Mouse (Mus musculus) neural tube, embryonic 15.5 days (tissue): ENCODE measurements around the gene Scn4a. TPM values are rescaled to one million over a fixed set of nuclear protein-coding genes. Genes with fewer than 3 reads are reported as not detected.

Experiments
- ATAC-seq: fragments of 200-750 bp; cut with Nextera tagmentation; 2 replicates; pipeline ENCODE4 v1.8.0; 2017; ENCODE audit warnings: mild to moderate bottlenecking, moderate TSS enrichment, moderate library complexity; ENCODE audit not compliant: low FRiP score
- H3K27ac ChIP-seq: fragments of 300-500 bp; sonication (generic); replicated peaks from 2 replicates; pipeline ENCODE4 v1.5.1; 2015; ENCODE audit warnings: mild to moderate bottlenecking, inconsistent platforms
- H3K27me3 ChIP-seq: fragments of 300-500 bp; sonication (generic); replicated peaks from 2 replicates; pipeline ENCODE4 v1.6.1; 2015; ENCODE audit warnings: inconsistent platforms
- H3K36me3 ChIP-seq: fragments of 300-500 bp; sonication (generic); 2 replicates; pipeline ENCODE4 v1.6.1; 2015; ENCODE audit warnings: inconsistent platforms
- H3K4me1 ChIP-seq: fragments of 300-500 bp; sonication (generic); 2 replicates; pipeline ENCODE4 v1.6.1; 2015; ENCODE audit warnings: inconsistent platforms
- H3K4me2 ChIP-seq: fragments of 300-500 bp; sonication (generic); 2 replicates; pipeline ENCODE4 v1.6.1; 2015; ENCODE audit warnings: inconsistent platforms, mild to moderate bottlenecking, moderate library complexity
- H3K4me3 ChIP-seq: fragments of 300-500 bp; sonication (generic); replicated peaks from 2 replicates; pipeline ENCODE4 v1.5.1; 2015; ENCODE audit warnings: mild to moderate bottlenecking, inconsistent platforms
- H3K9ac ChIP-seq: fragments of 300-500 bp; sonication (generic); replicated peaks from 2 replicates; pipeline ENCODE4 v1.6.1; 2015; ENCODE audit warnings: mild to moderate bottlenecking, inconsistent platforms
- H3K9me3 ChIP-seq: fragments of 300-500 bp; sonication (generic); replicated peaks from 2 replicates; pipeline ENCODE4 v1.6.1; 2016; ENCODE audit warnings: inconsistent platforms
- WGBS: fragments of 180-500 bp; shearing (Covaris S2); methylation state at CpG from one replicate; pipeline ENCODE4 v1.1.7; 2015; ENCODE audit warnings: mixed read lengths; 5-methylcytosine and 5-hydroxymethylcytosine counted together
- polyA plus RNA-seq: library from polyadenylated mRNA; unstranded; fragments of >200 nt; fragmentation: Nextera tagmentation; extraction: Ambion mirVana; gene quantifications from 2 replicates; pipeline ENCODE4 v1.2.1, GENCODE M21; 2015

Scn4a gene
- polyA plus RNA-seq, 1 experiment from 2014 or later = 0.18 TPM

- no peaks in the 10 kb centered on the region for H3K27me3 ChIP-seq
- no peak for ATAC-seq
- H3K9ac ChIP-seq = no peak overlapping the region
- H3K4me3 ChIP-seq = no peak overlapping the region
- H3K4me1 ChIP-seq = no peaks in the 10 kb centered on the region
- H3K27ac ChIP-seq = no peak overlapping the region
- 86% methylated on average over 4 of the region's 4 CpGs for WGBS
- no peaks in the 10 kb centered on the region for H3K9me3 ChIP-seq
- H3K36me3 ChIP-seq = no peaks in the 10 kb centered on the region
- H3K4me2 ChIP-seq = no peak overlapping the region
Measured at GRCm38 (mm10) chr11:106283371-106283770, 69.7 kb downstream of the Scn4a start.

DNA sequence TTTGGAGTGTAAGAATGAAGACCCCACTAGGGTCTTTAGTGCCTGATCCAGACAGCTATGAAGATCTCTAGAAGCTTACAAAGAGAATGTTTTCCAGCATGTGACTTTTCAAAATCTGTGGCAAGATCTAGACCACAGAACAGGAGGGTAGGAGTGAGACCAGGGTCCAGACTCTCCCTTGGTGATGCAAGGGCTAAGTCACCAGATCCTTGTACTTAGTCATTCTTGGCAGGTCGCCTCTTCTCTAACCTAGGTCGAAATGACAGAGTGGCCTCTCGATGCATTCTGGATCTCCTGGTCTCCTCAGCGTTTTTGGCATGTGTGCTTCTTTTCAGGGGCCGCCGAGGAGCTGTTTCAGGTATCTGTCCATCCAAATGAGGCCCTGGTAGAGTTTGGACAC lies 70.6 kb downstream of the Scn4a start:
- no peak overlapping the region for H3K9ac ChIP-seq
- H3K4me1 ChIP-seq = no peaks in the 10 kb centered on the region
- 0 out of 2 replicates have a peak, but pooled peaks cover under 1% of the 10 kb centered on the region for H3K27me3 ChIP-seq
- no peak overlapping the region for H3K4me3 ChIP-seq
- WGBS = 90% methylated on average over 6 of the region's 6 CpGs
- ATAC-seq = no peak
- H3K9me3 ChIP-seq = no peaks in the 10 kb centered on the region
- H3K36me3 ChIP-seq = no peaks in the 10 kb centered on the region
- H3K4me2 ChIP-seq = no peak overlapping the region
- H3K27ac ChIP-seq = no peak overlapping the region

- 7% methylated on average over 25 of the region's 25 CpGs for WGBS
- peak; percentile 42 for ATAC-seq
- Histone ChIP-seq H3K4me2 (peak within 1 kb of the TSS; percentile 60), H3K9me3 (no peaks in the 10 kb centered on the region), H3K27me3 (0 out of 2 replicates have a peak, but pooled peaks cover 2% of the 10 kb centered on the region), H3K27ac (no peak within 1 kb of the TSS), H3K4me1 (peaks cover 17% of the 10 kb centered on the region), H3K9ac (no peak within 1 kb of the TSS), H3K36me3 (no peaks in the 10 kb centered on the region), H3K4me3 (peak within 1 kb of the TSS; percentile 26)
Measured at GRCm38 (mm10) chr11:106276454-106276853, 76.6 kb downstream of the Scn4a start, which contains the start of gene Tcam1. Tcam1 (plus strand) TSS chr11:106276672.

GRCm38 (mm10) chr11:106274971-106275411 lies 78.1 kb downstream of the Scn4a start:
- H3K36me3 ChIP-seq = no peaks in the 10 kb centered on the region
- H3K27me3 ChIP-seq = 0 out of 2 replicates have a peak, but pooled peaks cover 2% of the 10 kb centered on the region
- no peak for ATAC-seq
- H3K4me3 ChIP-seq = no peak overlapping the region
- H3K27ac ChIP-seq = no peak overlapping the region
- 84% methylated on average over 7 of the region's 7 CpGs for WGBS
- H3K9ac ChIP-seq = no peak overlapping the region
- H3K9me3 ChIP-seq = no peaks in the 10 kb centered on the region
- H3K4me2 ChIP-seq = no peak overlapping the region
- H3K4me1 ChIP-seq = peaks cover 32% of the 10 kb centered on the region

- Histone ChIP-seq H3K4me2 (no peak overlapping the region), H3K9ac (no peak overlapping the region), H3K4me3 (no peak overlapping the region), H3K27me3 (0 out of 2 replicates have a peak, but pooled peaks cover 2% of the 10 kb centered on the region), H3K4me1 (peaks cover 35% of the 10 kb centered on the region), H3K27ac (no peak overlapping the region), H3K36me3 (no peaks in the 10 kb centered on the region), H3K9me3 (no peaks in the 10 kb centered on the region)
- no peak for ATAC-seq
- 93% methylated on average over 1 of the region's 1 CpGs for WGBS
Measured at GRCm38 (mm10) chr11:106274374-106274773, 78.7 kb downstream of the Scn4a start.

GRCm38 (mm10) chr11:106273811-106274210 lies 79.3 kb downstream of the Scn4a start:
- H3K9me3 ChIP-seq = no peaks in the 10 kb centered on the region
- 0 out of 2 replicates have a peak, but pooled peaks cover 2% of the 10 kb centered on the region for H3K27me3 ChIP-seq
- H3K27ac ChIP-seq = no peak overlapping the region
- peak overlapping the region; percentile 95; the same call in 1 of the 2 replicates for H3K4me3 ChIP-seq
- no peak overlapping the region for H3K9ac ChIP-seq
- WGBS = 94% methylated on average over 6 of the region's 6 CpGs
- H3K4me1 ChIP-seq = peaks cover 40% of the 10 kb centered on the region
- no peak for ATAC-seq
- H3K4me2 ChIP-seq = peak overlapping the region; percentile 77
- no peaks in the 10 kb centered on the region for H3K36me3 ChIP-seq

DNA sequence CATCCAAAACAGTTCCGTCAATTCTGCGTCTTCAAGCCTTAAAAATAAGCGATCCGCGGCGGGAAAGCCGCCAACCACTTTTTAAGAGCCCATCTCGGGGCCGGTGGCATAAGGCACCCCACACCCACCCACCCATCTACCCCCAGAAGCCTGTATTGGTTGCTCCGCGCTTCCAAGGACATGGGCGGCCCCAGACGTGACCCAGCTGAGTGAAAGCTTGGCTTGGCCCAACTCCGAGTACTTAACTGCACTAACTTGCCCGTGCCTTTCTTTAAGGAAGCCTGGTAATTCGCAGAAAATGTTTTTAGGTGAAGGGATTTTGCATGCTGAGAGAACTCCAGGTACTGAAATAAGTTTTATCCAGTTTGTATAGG lies 79.8 kb downstream of the Scn4a start:
- Histone ChIP-seq H3K4me2 (peak overlapping the region; percentile 77), H3K36me3 (no peaks in the 10 kb centered on the region), H3K9me3 (no peaks in the 10 kb centered on the region), H3K4me1 (peaks cover 45% of the 10 kb centered on the region), H3K27me3 (0 out of 2 replicates have a peak, but pooled peaks cover 2% of the 10 kb centered on the region), H3K9ac (peak overlapping the region; percentile 85), H3K4me3 (peak overlapping the region; percentile 95), H3K27ac (peak overlapping the region; percentile 90)
- peak; percentile 33 for ATAC-seq
- 17% methylated on average over 16 of the region's 16 CpGs for WGBS

- Histone ChIP-seq H3K4me1 (peaks cover 51% of the 10 kb centered on the region), H3K9me3 (no peaks in the 10 kb centered on the region)
Measured at GRCm38 (mm10) chr11:106272644-106273310, 80.3 kb downstream of the Scn4a start, which contains the start of gene Smarcd2. Smarcd2 (minus strand) TSS chr11:106272972.

DNA sequence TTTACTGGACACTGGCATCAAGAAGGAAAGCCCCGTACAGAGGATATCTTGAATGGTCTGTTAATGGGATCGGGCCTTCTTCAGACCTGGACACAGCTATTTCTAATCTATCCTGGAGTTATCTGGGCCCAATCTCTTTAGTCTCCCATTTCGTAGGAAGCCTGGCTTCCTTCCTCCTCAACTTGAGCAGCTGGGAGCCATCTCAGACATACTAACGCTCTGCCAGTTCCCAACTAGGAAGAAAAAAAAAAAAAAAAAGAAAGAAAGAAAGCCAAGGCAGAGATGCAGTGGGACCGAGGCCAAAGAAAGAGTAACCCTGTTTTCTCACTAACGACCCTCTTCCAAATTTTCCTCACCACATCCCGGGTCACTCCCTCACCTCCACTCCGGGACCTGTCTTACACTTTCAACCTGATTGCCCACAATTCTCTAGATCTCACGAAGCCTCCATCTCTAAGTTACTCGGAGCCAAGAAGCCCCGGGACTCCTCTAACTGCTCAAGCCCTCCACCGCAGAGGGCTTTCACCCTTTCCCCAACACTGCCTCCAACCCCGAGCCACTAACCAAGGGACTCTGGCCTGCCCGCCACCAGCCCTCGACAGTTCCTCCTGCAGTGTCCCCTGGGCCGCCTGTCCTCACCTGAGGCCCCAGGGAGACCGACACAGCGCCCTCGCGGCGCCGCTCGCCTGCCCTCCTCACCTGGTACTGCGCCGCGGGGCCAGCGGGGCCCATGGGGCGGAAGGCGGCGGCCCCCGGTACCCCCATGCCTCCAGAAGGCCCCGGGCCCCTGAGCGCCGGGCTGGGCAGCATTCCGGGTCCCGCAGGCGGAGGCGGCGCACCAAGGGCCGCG lies 81.1 kb downstream of the Scn4a start:
- peak overlapping the region; percentile 77 for H3K4me2 ChIP-seq
- H3K4me3 ChIP-seq = peak overlapping the region; percentile 95
- H3K27me3 ChIP-seq = no peaks in the 10 kb centered on the region
- WGBS = 1% methylated on average over 41 of the region's 41 CpGs
- peak; percentile 37 for ATAC-seq
- no peaks in the 10 kb centered on the region for H3K9me3 ChIP-seq
- H3K9ac ChIP-seq = peak overlapping the region; percentile 85
- peaks cover 2% of the 10 kb centered on the region; the same call in 1 of the 2 replicates for H3K36me3 ChIP-seq
- H3K4me1 ChIP-seq = peaks cover 58% of the 10 kb centered on the region
- H3K27ac ChIP-seq = peak overlapping the region; percentile 90

More at GRCm38 (mm10) chr11:106272644-106273310, 80.3 kb downstream of the Scn4a start, which contains the start of gene Smarcd2:
- H3K27ac ChIP-seq = peak within 1 kb of the TSS; percentile 90
- H3K4me3 ChIP-seq = peak within 1 kb of the TSS; percentile 95
- H3K36me3 ChIP-seq = no peaks in the 10 kb centered on the region
- peak within 1 kb of the TSS; percentile 85 for H3K9ac ChIP-seq
- peak within 1 kb of the TSS; percentile 77 for H3K4me2 ChIP-seq
- peak; percentile 95 for ATAC-seq
- WGBS = under 1% methylated on average over 72 of the region's 72 CpGs
- 0 out of 2 replicates have a peak, but pooled peaks cover 2% of the 10 kb centered on the region for H3K27me3 ChIP-seq

DNA sequence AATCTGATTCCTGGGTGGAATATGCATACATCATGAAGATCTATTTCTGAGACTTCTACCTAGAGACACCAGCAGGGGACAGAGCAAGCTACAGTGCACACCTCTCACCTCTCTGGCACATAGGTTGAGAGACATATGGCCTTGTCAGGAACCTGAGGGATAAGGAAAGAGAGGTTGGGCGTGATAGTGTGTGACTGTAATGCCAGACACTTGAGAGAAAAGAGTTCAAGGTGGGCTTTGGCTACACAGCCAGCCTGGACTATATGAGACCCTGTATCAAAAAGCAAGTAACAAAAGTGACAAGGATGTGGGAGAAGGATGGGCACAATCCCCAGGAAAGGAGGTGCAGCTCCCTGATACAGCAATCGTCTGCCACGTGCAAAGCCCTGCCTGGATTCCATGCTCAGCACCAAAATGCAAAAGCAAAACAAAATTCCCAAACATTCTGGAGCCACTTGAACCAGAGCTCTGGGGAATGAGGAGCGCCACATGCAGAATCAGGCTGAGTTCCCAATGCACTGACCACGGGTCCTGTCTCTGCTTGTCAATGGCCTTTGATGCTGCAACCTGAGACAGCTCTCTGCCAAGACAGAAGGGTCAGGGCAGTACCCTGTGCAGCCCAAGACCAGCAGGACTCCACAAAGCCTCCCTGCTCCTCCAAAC lies 81.8 kb downstream of the Scn4a start:
- peaks cover 59% of the 10 kb centered on the region for H3K4me1 ChIP-seq
- no peaks in the 10 kb centered on the region for H3K27me3 ChIP-seq
- peaks cover 10% of the 10 kb centered on the region for H3K36me3 ChIP-seq
- peak overlapping the region; percentile 90 for H3K27ac ChIP-seq
- no peaks in the 10 kb centered on the region for H3K9me3 ChIP-seq
- ATAC-seq = no peak
- H3K9ac ChIP-seq = peak overlapping the region; percentile 85
- H3K4me2 ChIP-seq = peak overlapping the region; percentile 77
- H3K4me3 ChIP-seq = peak overlapping the region; percentile 95
- 48% methylated on average over 5 of the region's 5 CpGs for WGBS

DNA sequence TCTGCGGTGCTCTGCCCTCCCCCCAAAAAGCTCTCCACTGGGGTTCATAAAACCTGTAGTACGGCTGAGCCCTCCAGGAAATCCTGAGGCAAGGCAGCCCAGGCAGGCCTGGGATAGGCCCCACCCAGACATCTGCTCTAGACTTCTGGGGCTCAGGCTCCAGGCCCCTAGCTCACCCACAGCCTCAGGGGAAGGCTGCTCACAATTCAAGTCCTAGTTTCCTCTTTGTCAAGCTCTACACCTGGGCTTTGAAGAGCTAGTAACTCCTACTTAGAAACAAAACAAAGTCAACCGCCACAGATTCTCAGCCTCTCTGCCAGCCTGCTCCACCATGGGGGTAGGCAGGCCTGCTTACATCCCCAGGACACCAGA lies 84.0 kb downstream of the Scn4a start:
- H3K4me1 ChIP-seq = peaks cover 55% of the 10 kb centered on the region
- WGBS = 8% methylated on average over 3 of the region's 3 CpGs
- peaks cover 32% of the 10 kb centered on the region for H3K36me3 ChIP-seq
- H3K9me3 ChIP-seq = no peaks in the 10 kb centered on the region
- no peaks in the 10 kb centered on the region for H3K27me3 ChIP-seq
- peak overlapping the region; percentile 82 for H3K27ac ChIP-seq
- H3K4me2 ChIP-seq = peak overlapping the region; percentile 34
- peak overlapping the region; percentile 34; the same call in 1 of the 2 replicates for H3K9ac ChIP-seq
- no peak for ATAC-seq
- H3K4me3 ChIP-seq = no peak overlapping the region
